Mouse (Mus musculus): Measurements from ENCODE around the gene Sh2b2. TPM values are rescaled to one million over a fixed set of nuclear protein-coding genes. Genes with fewer than 3 reads are reported as not detected.

Sh2b2 gene
- polyA plus RNA-seq, 1 experiment from 2014 or later: 24.9 TPM

Other genes starting within 250 kb of the Sh2b2 start
- 0.05 TPM in 1 of 2 replicates, not detected in the other for gene Upk3b, start 208.1 kb downstream of the Sh2b2 start, polyA plus RNA-seq (2015; fragmentation: Nextera tagmentation; extraction: Ambion mirVana)
- 0.19 TPM in 1 of 2 replicates, not detected in the other for gene Upk3bl, start 192.1 kb downstream of the Sh2b2 start, polyA plus RNA-seq (2015; fragmentation: Nextera tagmentation; extraction: Ambion mirVana)
- 22.0 and 29.1 TPM in 2 replicates for gene Rasa4, start 162.6 kb downstream of the Sh2b2 start, polyA plus RNA-seq (2015; fragmentation: Nextera tagmentation; extraction: Ambion mirVana)
- gene Polr2j, start 129.9 kb downstream of the Sh2b2 start, polyA plus RNA-seq (2015; fragmentation: Nextera tagmentation; extraction: Ambion mirVana): 190 and 194 TPM in 2 replicates
- 27.1 and 28.1 TPM in 2 replicates for gene Lrwd1, start 110.5 kb downstream of the Sh2b2 start, polyA plus RNA-seq (2015; fragmentation: Nextera tagmentation; extraction: Ambion mirVana)
- gene Alkbh4, start 110.4 kb downstream of the Sh2b2 start, polyA plus RNA-seq (2015; fragmentation: Nextera tagmentation; extraction: Ambion mirVana): 20.4 and 20.5 TPM in 2 replicates
- 47.1 and 52.0 TPM in 2 replicates for gene Orai2, start 75.8 kb downstream of the Sh2b2 start, polyA plus RNA-seq (2015; fragmentation: Nextera tagmentation; extraction: Ambion mirVana)
- gene Prkrip1, start 47.6 kb downstream of the Sh2b2 start, polyA plus RNA-seq (2015; fragmentation: Nextera tagmentation; extraction: Ambion mirVana): 59.4 and 73.5 TPM in 2 replicates